ENCODE assay signal across 16 mouse cellular contexts in genomic region chr5:106122928-106123327, GRCm38 (mm10).
"Had no signal": no experiment of that assay in that cellular context is flagged by ENCODE, and none has a peak within 500 bp of the region (broad histone marks: within the 10 kb centered on the region; RNA-seq: fewer than 3 reads in every experiment).

No protein-coding gene starts in this region.

- H3K27me3 ChIP-seq: liver, embryonic 15.5 days; megakaryocyte, embryonic 14.5 days; midbrain, embryonic 13.5 days; midbrain, embryonic 15.5 days; neural tube, embryonic 12.5 days; stomach, embryonic 15.5 days had no signal

- H3K4me1 ChIP-seq: liver, embryonic 15.5 days; megakaryocyte, embryonic 14.5 days; neural tube, embryonic 12.5 days; stomach, embryonic 15.5 days had no signal

- H3K36me3 ChIP-seq: liver, embryonic 15.5 days; midbrain, embryonic 13.5 days; midbrain, embryonic 15.5 days; neural tube, embryonic 12.5 days; stomach, embryonic 15.5 days had no signal

- H3K4me3 ChIP-seq: liver, embryonic 15.5 days; megakaryocyte, embryonic 14.5 days; midbrain, embryonic 13.5 days; midbrain, embryonic 15.5 days; neural tube, embryonic 12.5 days; stomach, embryonic 15.5 days had no signal

- H3K9ac ChIP-seq: liver, embryonic 15.5 days; liver, postnatal 0 days; midbrain, embryonic 13.5 days; midbrain, embryonic 15.5 days; neural tube, embryonic 12.5 days; stomach, embryonic 15.5 days had no signal

- H3K27ac ChIP-seq: liver, embryonic 15.5 days; macrophage; midbrain, embryonic 13.5 days; midbrain, embryonic 15.5 days; neural tube, embryonic 12.5 days; stomach, embryonic 15.5 days; stomach, postnatal 0 days had no signal

- H3K9me3 ChIP-seq: liver, embryonic 15.5 days; megakaryocyte, embryonic 14.5 days; midbrain, embryonic 13.5 days; midbrain, embryonic 15.5 days; neural tube, embryonic 12.5 days; stomach, embryonic 15.5 days had no signal

- DNase-seq: liver, postnatal 0 days; lung, postnatal 14 days; right cerebral cortex, postnatal 14 days; thymus, adult 2 months; thymus, postnatal 25 days; thymus, postnatal 4 days had no signal

- H3K4me2 ChIP-seq: liver, embryonic 15.5 days; midbrain, embryonic 11.5 days; midbrain, embryonic 13.5 days; midbrain, embryonic 15.5 days; neural tube, embryonic 12.5 days; stomach, embryonic 15.5 days had no signal

- ATAC-seq: liver, postnatal 0 days; lung, postnatal 0 days; midbrain, embryonic 13.5 days; midbrain, embryonic 15.5 days had no signal
